Mouse (Mus musculus): ENCODE results near the gene Nup160. TPM values are rescaled to one million over a fixed set of nuclear protein-coding genes. Genes with fewer than 3 reads are reported as not detected.

Gene Nup160
- total RNA-seq, 2 experiments from 2014 or later = 29.4 to 30.9 TPM

DNA sequence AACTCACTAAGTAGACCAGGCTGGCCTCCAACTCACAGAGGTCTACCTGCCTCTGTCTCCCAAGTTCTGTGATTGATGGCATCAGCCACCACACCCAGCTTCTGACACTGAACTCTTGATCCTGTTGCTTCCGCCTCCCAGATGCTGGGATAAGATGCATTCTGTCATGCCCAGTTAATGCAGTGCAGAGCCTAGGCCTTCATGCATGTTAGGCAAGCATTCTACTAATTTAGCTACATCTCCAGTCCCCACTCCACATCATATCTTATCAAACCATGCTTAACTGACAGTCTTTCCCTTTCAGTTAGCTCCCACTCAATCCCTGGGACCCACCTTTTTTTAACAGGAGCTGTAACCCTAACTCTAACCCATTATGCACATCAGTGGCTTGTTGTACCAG, 16.1 kb upstream of the Nup160 start:
- DNase-seq (ENCODE audit: low spot score in 2 of 2) = no peak

DNA sequence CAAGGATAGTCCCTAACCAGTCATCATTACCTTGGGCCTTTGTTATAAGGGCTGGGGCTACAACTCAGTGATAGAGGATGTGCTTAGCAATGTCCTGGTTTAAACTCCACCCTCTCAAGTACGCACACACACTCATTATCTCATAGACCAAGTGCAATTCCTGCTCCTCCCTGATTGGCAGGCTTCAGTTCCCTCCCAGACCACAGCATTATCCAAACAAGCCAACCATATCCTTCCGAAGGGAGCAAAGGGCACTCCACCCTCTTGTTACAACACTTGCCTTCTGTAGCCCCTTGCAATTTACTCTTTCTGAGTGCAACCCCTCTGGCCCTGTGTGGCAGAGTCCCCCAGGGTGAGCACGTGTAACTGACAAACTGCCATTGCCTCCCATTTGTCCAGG, 15.6 kb upstream of the Nup160 start:
- DNase-seq (ENCODE audit: low spot score in 2 of 2) = no peak

DNA sequence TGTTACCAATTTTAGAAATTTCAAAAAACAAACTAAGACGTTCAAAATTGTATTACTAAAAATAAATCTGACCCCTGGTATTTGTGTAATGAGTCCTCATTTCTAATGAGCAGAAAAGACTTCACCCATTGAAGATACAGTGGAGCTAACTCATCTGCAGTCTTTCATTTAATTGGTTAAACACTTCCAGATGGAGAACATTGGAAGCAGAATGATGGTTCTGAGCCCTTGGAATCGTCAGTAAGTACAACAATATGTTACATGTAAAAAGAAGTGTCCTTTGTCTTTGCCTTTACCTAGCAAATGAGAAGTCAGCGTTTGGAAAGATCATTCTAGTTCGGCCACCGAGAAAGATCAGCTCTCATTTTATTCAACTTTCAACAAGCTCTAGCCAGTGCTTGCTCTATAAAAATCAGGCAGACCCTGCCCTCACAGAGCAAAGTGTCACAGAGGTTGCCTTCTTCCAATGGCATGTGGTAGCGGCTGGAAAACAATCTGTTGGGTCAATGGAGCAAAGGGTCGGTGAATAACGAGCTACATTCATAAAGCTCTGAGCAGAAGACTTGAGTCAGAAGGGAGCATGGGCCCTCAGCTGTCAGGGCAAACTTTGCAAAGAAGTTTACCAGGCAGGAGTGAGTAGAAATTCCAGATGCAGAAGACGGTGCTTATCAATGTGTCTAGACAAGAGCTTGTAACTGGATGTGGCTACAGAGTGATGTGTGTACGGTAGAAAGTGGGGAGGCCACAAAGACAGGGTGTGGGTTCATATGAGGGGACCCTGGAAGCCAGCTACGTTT, 10.2 kb upstream of the Nup160 start:
- DNase-seq (ENCODE audit: low spot score in 2 of 2) = no peak

- no peak for DNase-seq (ENCODE audit: low spot score in 2 of 2)
Measured at GRCm38 (mm10) chr2:90667388-90668265, 9.4 kb upstream of the Nup160 start.

- DNase-seq (ENCODE audit: low spot score in 2 of 2) = no peak
Measured at GRCm38 (mm10) chr2:90670343-90670742, 6.7 kb upstream of the Nup160 start.

DNA sequence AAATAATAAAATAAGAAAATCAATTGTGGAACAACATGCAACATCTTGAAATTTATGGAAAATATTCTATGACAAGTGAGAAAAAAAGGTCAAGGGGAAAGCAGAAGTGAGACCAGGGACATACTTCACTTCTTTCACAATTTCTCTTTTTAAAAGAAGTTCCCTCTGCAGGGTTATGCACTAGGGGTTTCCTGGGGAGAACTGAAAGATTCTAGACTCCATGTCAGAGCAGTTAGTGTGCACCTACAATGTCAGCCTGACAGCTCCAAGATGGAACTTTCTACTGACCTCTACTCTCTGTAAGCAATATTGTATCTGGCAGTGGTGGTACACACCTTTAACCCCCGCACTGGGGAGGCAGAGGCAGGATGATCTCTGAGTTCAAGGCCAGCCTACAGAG, 3.7 kb upstream of the Nup160 start:
- DNase-seq (ENCODE audit: low spot score in 2 of 2) = no peak

- no peak for DNase-seq (ENCODE audit: low spot score in 2 of 2)
Measured at GRCm38 (mm10) chr2:90674555-90674954, 2.5 kb upstream of the Nup160 start.

GRCm38 (mm10) chr2:90675488-90675887, 1.5 kb upstream of the Nup160 start:
- DNase-seq (ENCODE audit: low spot score in 2 of 2) = no peak

DNA sequence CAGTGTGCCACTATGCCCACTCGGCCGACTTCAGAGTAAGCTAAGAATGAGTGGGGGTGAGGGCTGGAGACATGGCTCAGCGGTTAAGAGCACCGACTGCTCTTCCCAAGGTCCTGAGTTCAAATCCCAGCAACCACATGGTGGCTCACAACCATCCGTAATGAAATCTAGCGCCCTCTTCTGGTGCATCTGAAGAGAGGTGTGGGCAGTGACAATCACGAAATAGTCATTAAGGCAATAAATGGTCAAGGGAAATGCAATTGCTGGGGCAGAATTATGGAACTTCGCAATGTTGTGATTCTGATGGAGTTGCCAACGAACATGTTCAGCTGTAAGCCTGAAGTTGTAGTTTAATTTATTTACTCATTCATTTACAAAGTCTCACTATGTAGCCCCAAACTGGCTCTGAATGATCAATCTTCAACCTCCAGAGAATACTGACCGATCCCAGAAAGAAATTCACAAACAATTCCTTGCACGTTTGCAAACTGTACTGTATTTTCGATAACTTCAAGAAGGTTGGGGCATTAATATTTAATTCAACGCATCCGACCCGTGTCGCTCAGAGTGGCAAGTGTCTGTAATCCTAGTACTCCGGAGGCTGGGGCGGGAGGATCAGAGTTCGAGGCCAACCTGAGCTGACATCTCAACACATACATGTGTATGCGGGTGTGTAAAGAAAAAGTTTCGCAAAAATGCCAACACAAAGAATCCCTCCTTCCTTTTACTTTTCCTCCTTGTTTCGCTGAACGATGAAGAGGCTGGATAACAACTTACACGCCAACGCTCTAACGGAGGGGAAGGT, 1.4 kb downstream of the Nup160 start:
- no peak for DNase-seq (ENCODE audit: low spot score in 2 of 2)

- peak; percentile 91 to 92 for DNase-seq (ENCODE audit: low spot score in 2 of 2)
Measured at GRCm38 (mm10) chr2:90679061-90679810, 2.2 kb downstream of the Nup160 start.

- no peak for DNase-seq (ENCODE audit: low spot score in 2 of 2)
Measured at GRCm38 (mm10) chr2:90700943-90701342, 23.9 kb downstream of the Nup160 start.

DNA sequence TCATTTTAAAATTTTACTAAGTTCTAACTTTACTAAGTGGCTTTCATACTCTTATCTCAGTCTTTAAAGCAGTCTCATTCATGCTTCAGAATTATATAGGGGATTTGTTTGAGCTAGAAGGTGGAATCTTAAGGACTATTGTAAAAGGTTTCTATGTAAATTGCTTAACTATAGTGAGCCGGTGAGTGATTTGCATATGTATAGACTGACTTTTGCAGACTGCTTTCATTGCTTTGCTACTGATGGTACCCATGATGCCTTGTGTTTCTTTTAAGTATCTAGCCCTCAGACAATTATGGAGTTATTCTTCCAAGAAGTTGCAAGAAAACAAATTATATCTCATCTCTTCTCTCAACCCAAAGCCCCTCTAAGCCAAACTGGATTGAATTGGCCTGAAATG, 31.5 kb downstream of the Nup160 start:
- no peak for DNase-seq (ENCODE audit: low spot score in 2 of 2)

GRCm38 (mm10) chr2:90715555-90716092, 38.6 kb downstream of the Nup160 start:
- no peak for DNase-seq (ENCODE audit: low spot score in 2 of 2)

- no peak for DNase-seq (ENCODE audit: low spot score in 2 of 2)
Measured at GRCm38 (mm10) chr2:90717366-90717765, 40.4 kb downstream of the Nup160 start.

DNA sequence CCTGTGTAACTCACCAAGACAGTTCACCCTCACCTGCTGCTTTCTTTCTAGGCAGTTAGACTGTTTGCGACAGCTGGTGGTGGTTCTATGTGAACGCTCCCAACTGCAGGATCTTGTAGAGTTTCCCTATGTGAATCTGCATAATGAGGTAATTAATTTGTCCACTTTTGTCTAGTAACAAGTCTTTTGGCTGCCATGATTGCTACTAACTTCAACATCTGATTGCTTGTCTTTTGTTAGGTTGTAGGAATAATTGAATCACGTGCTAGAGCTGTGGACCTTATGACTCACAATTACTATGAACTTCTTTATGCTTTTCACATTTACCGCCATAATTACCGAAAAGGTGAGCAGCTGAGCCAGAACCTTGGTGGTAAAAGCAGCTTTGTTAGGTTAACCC, 40.9 kb downstream of the Nup160 start:
- no peak for DNase-seq (ENCODE audit: low spot score in 2 of 2)

DNA sequence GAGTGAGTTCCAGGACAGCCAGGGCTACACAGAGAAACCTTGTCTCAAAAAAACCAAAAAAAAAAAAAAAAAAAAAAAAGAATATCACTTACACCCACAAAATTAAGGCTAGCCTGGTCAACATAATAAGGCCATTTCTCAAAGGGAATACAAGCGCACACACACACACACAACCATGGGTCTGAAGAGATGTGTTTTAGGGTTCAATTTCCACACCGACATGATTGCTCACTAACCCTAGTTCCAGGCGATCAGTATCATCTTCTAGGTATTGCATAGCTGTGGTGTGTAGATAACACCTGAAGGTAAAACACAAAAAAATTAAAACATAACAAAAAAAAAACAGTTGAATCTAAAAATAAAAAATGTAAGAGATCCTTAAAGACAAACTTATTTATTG, 49.8 kb downstream of the Nup160 start:
- no peak for DNase-seq (ENCODE audit: low spot score in 2 of 2)

DNA sequence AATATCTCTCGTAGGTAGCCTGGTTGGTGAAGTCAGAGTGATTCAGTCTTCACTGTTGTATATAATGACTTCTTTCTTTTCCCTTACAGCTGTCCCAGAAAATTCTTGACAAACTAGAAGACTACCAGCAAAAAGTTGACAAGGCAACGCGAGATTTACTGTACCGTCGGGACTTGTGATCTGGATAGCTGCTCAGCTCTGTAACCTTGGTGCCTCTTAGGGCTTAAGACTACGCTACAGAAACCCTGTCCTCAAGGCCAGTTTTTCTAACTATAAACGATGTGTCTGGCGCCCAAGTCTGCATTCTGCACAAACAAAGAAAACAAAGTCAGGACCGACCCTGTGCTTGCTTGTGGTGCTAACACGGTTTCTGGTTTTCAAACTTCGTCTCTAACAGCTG, 58.3 kb downstream of the Nup160 start:
- DNase-seq (ENCODE audit: low spot score in 2 of 2) = no peak

DNA sequence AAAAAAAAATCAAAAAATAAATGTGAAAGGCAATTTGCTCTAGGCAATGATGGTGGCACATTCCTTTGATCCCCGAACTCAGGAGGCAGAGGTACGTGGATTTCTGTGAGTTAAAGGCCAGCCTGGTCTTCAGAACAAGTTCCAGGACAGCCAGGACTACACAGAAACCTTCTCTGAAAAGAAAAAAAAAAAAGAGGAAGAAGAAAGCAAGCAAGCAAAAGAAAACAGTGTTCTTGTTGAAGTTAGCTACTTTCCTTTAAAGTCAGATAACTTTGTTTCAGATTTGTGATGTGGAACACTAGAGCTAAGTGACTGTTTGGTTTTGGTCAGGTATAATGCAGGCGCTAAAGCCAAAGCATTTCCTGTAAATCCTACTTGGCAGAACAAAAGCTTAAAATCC, 61.8 kb downstream of the Nup160 start:
- DNase-seq (ENCODE audit: low spot score in 2 of 2) = no peak

DNA sequence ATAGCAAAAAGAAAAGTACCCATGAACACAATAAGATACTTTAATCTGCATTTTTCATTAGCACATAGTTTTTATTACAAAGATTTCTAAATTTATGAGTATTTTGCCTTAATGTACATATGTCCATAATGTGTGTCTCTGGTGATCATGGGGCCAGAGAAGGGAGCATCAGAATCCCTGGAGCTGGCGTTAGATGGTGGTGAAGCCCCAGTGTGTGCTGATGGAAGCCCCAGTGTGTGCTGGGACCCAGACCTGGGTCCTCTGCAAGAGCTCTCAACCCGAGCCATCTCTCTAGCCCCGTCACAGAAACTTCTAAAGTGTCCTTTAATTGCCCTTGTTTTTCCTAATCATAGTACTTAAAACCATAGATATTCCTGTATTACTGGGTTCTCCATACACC, 62.3 kb downstream of the Nup160 start:
- no peak for DNase-seq (ENCODE audit: low spot score in 2 of 2)

GRCm38 (mm10) chr2:90739921-90740320, 62.9 kb downstream of the Nup160 start:
- DNase-seq (ENCODE audit: low spot score in 2 of 2) = no peak
